Mouse (Mus musculus) right cerebral cortex, postnatal 14 days (tissue): ENCODE data around the gene Gm20422.

Experiments used
- DNase-seq: peaks from one replicate; pipeline ENCODE4 v3.0.0; 2022

Gene Gm20422

GRCm38 (mm10) chr8:69774503-69775148 is at the start of gene Gm20422:
TSS of gene Gm20422 (minus strand) at chr8:69774886.
- DNase-seq = peak; percentile 82

GRCm38 (mm10) chr8:69822386-69823191 is 47.9 kb upstream of the Gm20422 start, which contains the start of gene Lpar2:
TSS of gene Lpar2 (plus strand) at chr8:69822429.
- no peak for DNase-seq

GRCm38 (mm10) chr8:69821971-69822385 is 47.3 kb upstream of the Gm20422 start:
- DNase-seq = no peak

DNA sequence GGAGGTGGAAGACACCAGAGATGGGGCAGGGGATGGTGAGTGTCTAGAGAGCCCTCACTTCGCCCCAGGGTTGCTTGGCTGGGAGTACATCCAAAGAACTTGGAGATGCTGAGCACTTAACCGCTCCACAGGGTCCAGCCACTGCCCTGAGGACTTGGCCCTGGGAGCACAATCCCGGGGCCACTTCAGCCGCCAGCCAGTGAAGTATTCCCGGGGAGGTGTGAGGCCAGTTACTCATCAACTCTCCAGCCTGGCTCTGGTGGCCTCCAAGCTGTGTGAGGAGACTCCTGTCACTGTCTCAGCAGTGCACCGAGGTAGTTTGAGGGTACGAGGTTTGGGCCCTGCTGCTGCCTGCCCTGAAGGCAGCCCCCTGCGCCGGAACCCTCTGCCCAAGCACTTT is 45.8 kb upstream of the Gm20422 start:
- DNase-seq = no peak

- DNase-seq = no peak
These were observed 40.7 kb upstream of the Gm20422 start for GRCm38 (mm10) chr8:69815396-69815795.

- no peak for DNase-seq
These were observed 40.2 kb upstream of the Gm20422 start for GRCm38 (mm10) chr8:69814881-69815280.

GRCm38 (mm10) chr8:69809820-69810219 is 35.1 kb upstream of the Gm20422 start:
- peak; percentile 1 for DNase-seq

DNA sequence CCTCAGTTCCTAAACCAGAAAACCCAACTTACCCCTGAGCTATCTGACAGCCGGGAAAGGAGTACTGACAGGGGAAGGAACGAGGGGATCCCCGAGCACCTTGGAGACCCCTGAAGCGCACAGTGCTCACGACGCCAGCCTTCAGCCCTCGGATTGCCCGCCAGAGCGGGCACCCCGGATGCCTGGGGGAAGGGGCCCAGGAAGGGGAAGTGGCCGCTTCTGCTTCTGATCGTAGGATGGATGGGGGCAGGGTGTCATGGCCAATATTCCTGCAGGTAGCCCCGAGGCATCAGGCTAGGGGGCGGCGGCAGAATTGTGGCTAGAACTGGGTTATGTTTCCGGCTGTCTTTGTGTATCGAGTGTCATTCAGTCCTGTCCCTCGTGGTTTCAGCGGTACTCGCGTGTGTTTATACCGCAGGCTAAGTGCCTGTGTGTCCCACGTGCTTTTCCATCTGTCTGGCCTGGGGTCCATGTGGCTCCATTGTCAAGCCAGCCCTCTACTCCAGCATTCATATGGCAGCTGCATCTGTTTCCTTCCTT is 34.2 kb upstream of the Gm20422 start:
- peak; percentile 26 for DNase-seq

- peak; percentile 67 for DNase-seq
These were observed 33.6 kb upstream of the Gm20422 start, which contains the start of gene Gmip for GRCm38 (mm10) chr8:69808094-69808863. TSS of gene Gmip (plus strand) at chr8:69808679.

DNA sequence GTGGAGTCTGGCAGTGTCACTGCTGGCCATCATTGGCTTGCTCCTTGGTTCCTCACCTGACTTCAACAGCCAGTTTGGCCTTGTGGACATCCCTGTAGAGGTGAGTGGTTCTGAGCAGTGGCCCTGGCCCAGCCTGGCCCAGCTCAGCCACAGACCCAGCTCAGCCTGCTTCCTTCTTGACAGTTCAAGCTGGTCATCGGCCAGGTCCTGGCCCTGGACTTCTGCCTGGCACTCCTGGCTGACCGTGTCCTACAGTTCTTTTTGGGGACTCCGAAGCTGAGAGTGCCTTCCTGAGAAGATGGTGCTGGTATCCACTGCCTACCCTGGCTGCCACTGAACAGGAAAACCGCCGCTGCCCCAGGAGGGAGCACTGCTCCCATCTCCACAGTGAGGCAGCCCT is 32.5 kb upstream of the Gm20422 start:
- peak; percentile 8 for DNase-seq

GRCm38 (mm10) chr8:69805491-69805890 is 30.8 kb upstream of the Gm20422 start:
- DNase-seq = peak; percentile 12

GRCm38 (mm10) chr8:69805086-69805485 is 30.4 kb upstream of the Gm20422 start:
- DNase-seq = no peak

DNA sequence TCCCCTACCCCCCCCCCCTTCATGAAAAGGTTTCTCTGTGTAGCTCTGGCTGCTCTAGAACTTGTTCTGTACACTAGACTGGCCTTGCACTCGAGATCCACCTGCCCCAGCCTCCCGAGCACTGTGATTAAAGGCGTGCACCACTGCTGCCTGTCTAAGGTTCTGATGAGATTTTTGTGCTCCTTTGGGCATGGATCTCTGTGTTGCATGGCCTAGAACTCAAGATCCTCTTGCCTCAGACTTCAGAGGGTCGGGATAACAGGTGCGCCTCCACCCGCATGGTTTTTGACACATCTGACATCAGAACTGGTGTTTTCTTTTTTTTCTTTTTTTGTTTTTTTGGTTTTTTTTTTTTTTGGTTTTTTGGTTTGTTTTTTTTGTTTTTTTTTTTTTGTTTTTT is 29.9 kb upstream of the Gm20422 start:
- no peak for DNase-seq

GRCm38 (mm10) chr8:69803366-69803765 is 28.7 kb upstream of the Gm20422 start:
- DNase-seq = no peak

DNA sequence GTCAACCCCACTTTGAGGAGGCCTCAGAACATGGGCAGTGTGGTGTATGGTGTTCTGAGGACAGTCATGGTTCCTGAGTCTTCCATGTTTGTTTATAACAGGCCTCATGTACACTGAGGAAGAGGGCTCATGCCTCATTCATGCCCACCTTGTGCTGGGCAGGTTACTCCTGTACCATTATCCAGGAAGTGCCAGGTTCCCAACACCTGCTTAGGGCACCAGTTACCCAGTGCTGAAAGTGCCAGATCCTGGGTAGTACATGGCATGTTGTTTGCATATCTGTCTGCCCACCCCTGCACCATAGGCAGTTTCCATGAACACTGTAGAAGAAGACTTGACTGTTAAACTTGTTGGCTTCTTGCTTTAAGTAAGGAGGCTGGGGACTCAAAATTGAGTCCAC is 27.5 kb upstream of the Gm20422 start:
- DNase-seq = no peak

- DNase-seq = no peak
These were observed 27.1 kb upstream of the Gm20422 start for GRCm38 (mm10) chr8:69801796-69802195.

DNA sequence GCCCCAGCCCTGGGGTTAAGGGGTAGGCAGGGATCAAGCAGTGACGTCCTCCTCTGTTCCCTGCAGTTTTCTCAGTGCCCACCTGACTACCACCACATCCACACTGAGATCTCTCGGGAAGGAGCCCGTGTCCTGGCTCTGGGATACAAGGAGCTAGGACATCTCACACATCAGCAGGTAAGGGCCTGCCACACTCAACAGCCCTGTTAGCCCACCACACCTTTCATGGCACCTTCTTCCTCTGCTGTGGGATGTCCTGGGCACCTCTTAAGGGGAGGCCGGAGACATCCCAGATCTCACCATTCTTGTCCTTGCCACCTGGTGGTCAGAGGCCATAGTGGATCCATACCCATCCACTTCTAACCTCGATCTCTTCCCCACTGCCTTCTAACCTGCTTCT is 25.3 kb upstream of the Gm20422 start:
- DNase-seq = no peak

- no peak for DNase-seq
These were observed 24.6 kb upstream of the Gm20422 start for GRCm38 (mm10) chr8:69799261-69799660.

GRCm38 (mm10) chr8:69797661-69798060 is 23.0 kb upstream of the Gm20422 start:
- no peak for DNase-seq

- DNase-seq = no peak
These were observed 22.1 kb upstream of the Gm20422 start for GRCm38 (mm10) chr8:69796721-69797345.

- DNase-seq = no peak
These were observed 20.2 kb upstream of the Gm20422 start for GRCm38 (mm10) chr8:69794901-69795300.

- no peak for DNase-seq
These were observed 19.4 kb upstream of the Gm20422 start for GRCm38 (mm10) chr8:69794096-69794495.

DNA sequence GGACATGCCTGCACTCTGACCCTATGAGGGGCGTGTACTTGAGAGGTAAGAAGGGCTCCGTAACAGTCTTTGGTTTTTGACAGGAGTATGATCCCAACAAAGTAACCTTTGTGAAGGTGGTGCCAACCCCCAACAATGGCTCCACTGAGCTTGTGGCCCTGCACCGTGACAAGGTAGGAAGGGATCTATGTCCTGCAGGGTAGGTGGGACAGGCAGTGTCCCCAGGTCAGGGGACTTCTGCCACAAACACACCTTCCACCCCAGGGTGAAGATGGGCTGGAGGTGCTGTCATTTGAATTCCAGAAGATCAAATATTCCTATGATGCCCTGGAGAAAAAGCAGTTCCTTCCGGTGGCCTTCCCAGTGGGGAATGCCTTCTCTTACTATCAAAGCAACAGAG is 19.0 kb upstream of the Gm20422 start:
- no peak for DNase-seq
